Mouse (Mus musculus) ovary, adult 10 weeks (tissue): ENCODE measurements around the gene Chek1. TPM values are rescaled to one million over a fixed set of nuclear protein-coding genes. Genes with fewer than 3 reads are reported as not detected.

ENCODE experiments used
- polyA plus RNA-seq: library from polyadenylated mRNA; stranded (reverse); fragments of 350-450 nt; fragmentation: Illumina TruSeq; extraction: RNeasy Lipid Tissue Mini Kit (QIAGEN cat#74804); gene quantifications from one replicate; pipeline ENCODE4 v1.2.3, GENCODE M21; 2014

Chek1 gene
- 130 TPM for polyA plus RNA-seq

DNA sequence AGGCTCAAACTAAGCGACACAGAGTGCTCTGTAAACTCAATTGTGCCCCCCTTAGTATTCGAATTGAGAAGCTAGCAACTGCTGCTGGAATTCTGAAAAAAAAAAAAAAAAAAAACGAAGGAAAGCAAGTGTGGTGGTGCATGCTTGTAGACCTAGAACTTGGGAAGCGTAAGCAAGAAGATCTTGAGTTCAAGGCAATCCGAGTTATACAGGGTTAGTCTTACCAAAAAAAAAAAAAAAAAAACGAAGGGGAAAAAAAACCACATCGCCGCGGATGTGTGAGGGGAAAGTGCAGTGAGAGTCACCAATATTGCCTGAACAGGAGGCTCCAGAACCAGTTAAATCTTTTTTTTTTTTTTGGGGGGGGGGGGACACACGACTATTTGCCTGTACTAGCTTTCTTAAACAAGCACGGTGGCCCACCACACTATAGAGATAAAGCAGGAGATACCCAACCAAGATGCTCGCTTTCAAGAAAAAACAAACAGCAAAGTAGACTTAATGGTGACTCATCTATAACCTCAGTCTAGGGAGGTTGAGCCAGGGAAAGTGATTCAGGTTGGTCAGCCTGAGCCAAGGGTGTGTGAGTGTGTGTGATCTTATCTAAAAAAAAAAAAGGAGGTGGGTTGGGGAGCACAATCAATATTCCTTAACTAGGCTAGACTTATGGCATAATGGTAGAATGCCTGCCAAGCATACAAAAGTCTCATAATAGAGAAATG, at the start of gene Chek1:
Chek1 (minus strand) TSS at position 32 of the 722 bp plus-strand sequence.

DNA sequence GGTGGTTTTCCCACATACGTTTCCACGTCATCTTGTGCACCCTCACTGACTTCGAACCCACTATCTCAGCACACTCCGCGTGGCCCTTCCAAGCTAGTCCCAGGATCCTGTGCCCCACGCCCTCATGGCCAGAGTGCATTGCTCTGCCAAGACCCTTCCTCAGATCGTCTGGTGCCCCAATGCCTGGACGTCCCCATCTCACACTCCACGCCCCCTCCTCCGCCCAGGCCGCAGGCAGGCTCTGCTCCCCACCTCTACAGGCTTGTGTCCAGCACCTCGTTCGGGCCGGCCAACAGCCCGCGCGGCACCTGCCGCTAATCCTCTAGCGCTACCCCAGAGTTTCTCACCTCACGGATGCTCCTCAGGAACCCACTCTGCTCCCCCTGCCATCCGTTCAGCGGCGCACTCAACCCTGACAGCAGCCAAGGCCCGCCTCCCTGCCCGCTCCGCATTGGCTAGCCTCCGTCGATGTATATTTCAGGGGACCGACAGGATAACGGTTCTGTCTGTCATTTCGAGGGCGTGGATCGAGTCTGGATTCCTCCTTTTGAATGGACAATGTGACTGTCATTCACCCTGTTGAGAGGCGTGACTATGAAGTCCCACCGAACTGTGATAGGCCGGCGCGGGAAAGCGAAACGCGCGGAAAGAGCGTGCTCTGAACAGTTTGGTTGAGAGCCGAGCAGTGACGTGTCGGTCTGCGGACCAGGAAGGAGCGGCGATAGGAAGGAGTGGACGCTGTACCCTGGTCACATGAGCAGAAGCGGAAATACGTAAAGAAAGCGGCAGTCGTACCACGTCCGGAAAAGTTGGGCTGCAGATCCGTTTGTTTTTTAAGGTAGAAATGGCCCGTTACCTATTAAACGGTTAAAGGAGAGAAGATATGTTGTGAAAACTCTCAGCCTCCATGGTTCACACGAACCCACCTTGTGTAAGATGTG, 40.6 kb upstream of the Chek1 start, which contains the start of gene Stt3a:
Stt3a (minus strand) TSS at position 477 of the 941 bp plus-strand sequence.

DNA sequence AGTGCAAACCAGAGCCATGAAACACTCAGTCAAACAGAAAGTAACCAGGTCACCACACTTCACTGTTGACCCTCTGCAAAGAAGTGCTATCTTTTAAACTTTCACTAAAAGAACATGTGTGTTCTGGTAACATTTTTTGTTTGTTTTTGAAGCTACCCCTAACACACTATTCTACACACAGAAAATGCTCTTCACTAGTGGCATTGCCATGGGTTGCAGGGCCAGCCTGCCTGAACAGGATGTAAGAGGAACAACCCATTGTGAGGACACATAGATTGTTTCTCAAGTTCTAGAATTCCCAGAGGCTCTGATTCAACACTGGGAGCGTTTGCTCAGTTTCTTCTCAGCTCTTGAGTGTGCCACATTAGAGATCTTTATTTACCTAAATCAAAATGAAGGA, 33.9 kb downstream of the Chek1 start, which contains the start of gene Acrv1:
Acrv1 (plus strand) TSS at position 301 of the 400 bp plus-strand sequence.

Other genes starting within 250 kb of the Chek1 start
- gene Gm5615, start 185.1 kb downstream of the Chek1 start, polyA plus RNA-seq: not detected
- not detected for gene Gm17689, start 144.4 kb downstream of the Chek1 start, polyA plus RNA-seq
- gene A630095E13Rik, start 83.7 kb downstream of the Chek1 start, polyA plus RNA-seq: 1.00 TPM
- not detected for gene Acrv1, start 33.8 kb downstream of the Chek1 start, polyA plus RNA-seq
- gene Stt3a, start 40.6 kb upstream of the Chek1 start, polyA plus RNA-seq: 672 TPM
- gene Ei24, start 70.3 kb upstream of the Chek1 start, polyA plus RNA-seq: 201 TPM
- gene Fez1, start 94.8 kb upstream of the Chek1 start, polyA plus RNA-seq: 9.0 TPM